Mouse (Mus musculus) small intestine, adult 2 months (tissue): ENCODE measurements at regions not wholly inside any gene's neighbourhood (a gene's known extent, or its start where the extent isn't known, plus 50 kb on each side); places are given as distances from the start of the nearest gene placed in this dataset.

ENCODE experiments used
- CTCF ChIP-seq: fragments of 200-500 bp; IDR thresholded peaks from 2 replicates; pipeline ENCODE4 v1.5.1; 2012; ENCODE audit warnings: low read depth, mild to moderate bottlenecking, control low read depth, inconsistent platforms, low read length, moderate library complexity, mixed read lengths; ENCODE audit not compliant: insufficient replicate concordance, insufficient read length; ENCODE audit errors: extremely low read depth
- POLR2A ChIP-seq: fragments of 200-500 bp; IDR thresholded peaks from 2 replicates; pipeline ENCODE4 v1.6.1; 2012; ENCODE audit warnings: low read depth, mild to moderate bottlenecking, control low read depth, inconsistent platforms, low read length, moderate library complexity

- no peak for TF ChIP-seq POLR2A
- no peak for TF ChIP-seq CTCF
These were observed 153.1 kb upstream of the Prep start for GRCm38 (mm10) chr10:44913751-44914388.
